In the genomic region with DNA sequence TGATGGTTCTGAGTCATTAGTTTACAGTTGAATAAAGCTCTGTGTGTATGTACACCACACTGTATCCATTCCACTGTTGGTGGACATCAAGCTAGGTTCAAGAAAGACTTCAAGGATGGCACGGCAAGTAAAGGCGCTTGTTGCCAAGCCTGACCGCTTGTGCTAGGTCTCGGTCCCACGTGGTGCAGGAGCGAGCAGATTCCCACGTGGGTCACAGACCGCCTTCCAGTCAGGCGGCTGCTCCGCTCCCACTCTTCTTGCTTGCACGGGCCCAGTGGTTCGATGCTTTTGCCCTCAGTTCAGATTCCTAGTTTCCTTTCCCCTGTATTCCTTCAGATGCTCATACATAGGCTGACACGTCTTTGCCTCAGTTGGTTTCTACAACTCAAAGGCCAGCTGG, we compare ENCODE assay signal across 8 mouse cellular contexts. TPM values are rescaled to one million over a fixed set of nuclear protein-coding genes. Genes with fewer than 3 reads are reported as not detected.
DNase-seq lines count a peak whose midpoint lies in the region; ATAC-seq and TF ChIP-seq lines count a peak whose summit lies in the region.

No protein-coding gene starts in this region.

- H3K27me3 ChIP-seq in heart, embryonic 13.5 days (replicated peaks) = no peaks in the 10 kb centered on the region
- no peaks in the 10 kb centered on the region for H3K27me3 ChIP-seq in heart, adult 2 months (ENCODE audit: control insufficient read depth, insufficient read depth, low read length)
- H3K27me3 ChIP-seq in forebrain, embryonic 14.5 days (replicated peaks; ENCODE audit: control insufficient read depth, insufficient read depth, low read length) = no peaks in the 10 kb centered on the region
- no peaks in the 10 kb centered on the region for H3K27me3 ChIP-seq in liver, embryonic 15.5 days

- 86% methylated on average over 13 of the region's 13 CpGs for WGBS in heart, embryonic 13.5 days
- 92% methylated on average over 13 of the region's 13 CpGs for WGBS in heart, adult 2 months
- 86% methylated on average over 13 of the region's 13 CpGs for WGBS in forebrain, embryonic 14.5 days
- WGBS in liver, embryonic 15.5 days (ENCODE audit: insufficient replicate concordance) = 84% methylated on average over 13 of the region's 13 CpGs

- H3K9ac ChIP-seq in heart, embryonic 13.5 days = peak overlapping the region; percentile 92
- H3K9ac ChIP-seq in heart, adult 2 months (ENCODE audit: low read depth, low read length) = no peak overlapping the region
- H3K9ac ChIP-seq in ES-E14 (ENCODE audit: insufficient read depth, low read depth, low read length, poor library complexity, severe bottlenecking) = peak overlapping the region; percentile 30
- peak overlapping the region; percentile 96 for H3K9ac ChIP-seq in forebrain, embryonic 14.5 days (ENCODE audit: low read length)
- no peak overlapping the region for H3K9ac ChIP-seq in liver, embryonic 15.5 days

- no peak for TF ChIP-seq POLR2A in heart, adult 2 months (IDR thresholded peaks at IDR 0.05; ENCODE audit: insufficient read depth, low read depth, low read length)

- H3K9me3 ChIP-seq in heart, embryonic 13.5 days = no peaks in the 10 kb centered on the region
- H3K9me3 ChIP-seq in ES-E14 (ENCODE audit: control insufficient read depth, insufficient read depth, low read depth, low read length) = no peaks in the 10 kb centered on the region
- H3K9me3 ChIP-seq in forebrain, embryonic 14.5 days (replicated peaks; ENCODE audit: control insufficient read depth, low read length) = no peaks in the 10 kb centered on the region
- H3K9me3 ChIP-seq in liver, embryonic 15.5 days (replicated peaks) = no peaks in the 10 kb centered on the region

- in situ Hi-C loops in ES-E14 (cut with MboI; ENCODE audit: low sequenced_read_pairs in 2 of 2, unreplicated experiment in 2 of 2) = no loop called here

- DNase-seq in heart, adult 2 months = no peak
- no peak for DNase-seq in ES-E14 (ENCODE audit: low read depth, low spot score)
- no peak for DNase-seq in forebrain, embryonic 14.5 days (ENCODE audit: low spot score)
- no peak for DNase-seq in thymus, postnatal 14 days
- no peak for DNase-seq in right cerebral cortex, postnatal 14 days

- intact Hi-C loops in heart, adult 2 months (cut with DNase I) = loop anchor here (10.0 kb wide), 1 partner anchor 378 kb away; the partner anchor contains the start of gene Dap

- peaks cover 37% of the 10 kb centered on the region for H3K4me1 ChIP-seq in heart, embryonic 13.5 days
- peaks cover 8% of the 10 kb centered on the region for H3K4me1 ChIP-seq in heart, adult 2 months (ENCODE audit: control insufficient read depth, insufficient read depth, low read length)
- H3K4me1 ChIP-seq in ES-E14 (ENCODE audit: control insufficient read depth in 2 of 2, insufficient read depth in 2 of 2, low read length in 2 of 2, poor library complexity in 1 of 2) = peaks cover 3 to 6% of the 10 kb centered on the region in 2 experiments; a peak in 1 of 4 replicates
- H3K4me1 ChIP-seq in forebrain, embryonic 14.5 days (ENCODE audit: control insufficient read depth, insufficient read depth, low read length) = peaks cover 27% of the 10 kb centered on the region
- peaks cover 34% of the 10 kb centered on the region for H3K4me1 ChIP-seq in liver, embryonic 15.5 days (replicated peaks)

- ATAC-seq in heart, embryonic 13.5 days (ENCODE audit: extremely low read depth, insufficient number of reproducible peaks, low FRiP score, low TSS enrichment) = no peak
- no peak for ATAC-seq in forebrain, embryonic 14.5 days
- no peak for ATAC-seq in liver, embryonic 15.5 days (ENCODE audit: insufficient read depth)
- ATAC-seq in megakaryocyte-erythroid progenitor cell, adult 5-6 weeks (replicated peaks; ENCODE audit: low FRiP score, low TSS enrichment, poor library complexity, severe bottlenecking) = no peak

- H3K27ac ChIP-seq in heart, embryonic 13.5 days (replicated peaks) = no peak overlapping the region
- no peak overlapping the region for H3K27ac ChIP-seq in heart, adult 2 months
- H3K27ac ChIP-seq in ES-E14 (ENCODE audit: insufficient read depth, low read depth, low read length, poor library complexity, severe bottlenecking) = no peak overlapping the region
- H3K27ac ChIP-seq in forebrain, embryonic 14.5 days (ENCODE audit: low read depth, low read length) = no peak overlapping the region; the same call in 1 of the 2 replicates
- H3K27ac ChIP-seq in liver, embryonic 15.5 days (replicated peaks) = no peak overlapping the region

- H3K4me2 ChIP-seq in heart, embryonic 13.5 days = peak overlapping the region; percentile 80
- peak overlapping the region; percentile 52 for H3K4me2 ChIP-seq in forebrain, embryonic 14.5 days (ENCODE audit: low read length)
- H3K4me2 ChIP-seq in liver, embryonic 15.5 days = peak overlapping the region; percentile 79

- H3K79me2 ChIP-seq in heart, adult 2 months (replicated peaks; ENCODE audit: control insufficient read depth, insufficient read depth, low read length) = peaks cover 9% of the 10 kb centered on the region

- H3K4me3 ChIP-seq in heart, embryonic 13.5 days = peak overlapping the region; percentile 97
- H3K4me3 ChIP-seq in heart, adult 2 months = no peak overlapping the region; the same call in 1 of the 2 replicates
- peak overlapping the region in 1 of 2 experiments; percentile 60; a peak in 1 of 4 replicates for H3K4me3 ChIP-seq in ES-E14 (ENCODE audit: insufficient read depth in 1 of 2, low read depth in 1 of 2, low read length in 2 of 2, poor library complexity in 1 of 2, severe bottlenecking in 1 of 2)
- H3K4me3 ChIP-seq in forebrain, embryonic 14.5 days (ENCODE audit: low read depth, low read length) = peak overlapping the region; percentile 92; the same call in 1 of the 2 replicates
- peak overlapping the region; percentile 67 for H3K4me3 ChIP-seq in liver, embryonic 15.5 days (replicated peaks)

- no peak for TF ChIP-seq CTCF in heart, adult 2 months (IDR thresholded peaks at IDR 0.05)

- no peak for TF ChIP-seq EP300 in heart, adult 2 months (IDR thresholded peaks at IDR 0.05; ENCODE audit: insufficient read depth, low read depth, low read length)

- H3K36me3 ChIP-seq in heart, embryonic 13.5 days = 0 out of 2 replicates have a peak, but pooled peaks cover 2% of the 10 kb centered on the region
- no peaks in the 10 kb centered on the region; the same call in 1 of the 2 replicates for H3K36me3 ChIP-seq in heart, adult 2 months (ENCODE audit: control insufficient read depth, insufficient read depth, low read length)
- no peaks in the 10 kb centered on the region; the same call in 1 of the 2 replicates for H3K36me3 ChIP-seq in ES-E14 (ENCODE audit: control insufficient read depth, insufficient read depth, low read length, poor library complexity, severe bottlenecking)
- H3K36me3 ChIP-seq in forebrain, embryonic 14.5 days (ENCODE audit: control insufficient read depth, insufficient read depth, low read length) = 0 out of 2 replicates have a peak, but pooled peaks cover 3% of the 10 kb centered on the region
- H3K36me3 ChIP-seq in liver, embryonic 15.5 days (replicated peaks) = 0 out of 2 replicates have a peak, but pooled peaks cover 7% of the 10 kb centered on the region

TF ChIP-seq in ES-E14, 5 proteins besides CTCF, POLR2A, EP300 and RAD21:
- TF ChIP-seq HCFC1 (IDR thresholded peaks at IDR 0.05; ENCODE audit: borderline replicate concordance, insufficient read depth, low read length) = no peak
- no peak for TF ChIP-seq ZNF384 (IDR thresholded peaks at IDR 0.05; ENCODE audit: low read depth, low read length)
- no peak for TF ChIP-seq ZC3H11A (IDR thresholded peaks at IDR 0.05; ENCODE audit: borderline replicate concordance, low read depth, low read length)
- no peak for TF ChIP-seq CHD2 (IDR thresholded peaks at IDR 0.05; ENCODE audit: low read depth, low read length)
- TF ChIP-seq MAFK (IDR thresholded peaks at IDR 0.05; ENCODE audit: insufficient read depth, low read depth, low read length) = no peak

RNA-seq across cellular contexts. Expression of gene Fam173b, which starts 1.5 kb away (rescaled TPM):
- polyA plus RNA-seq in heart, embryonic 13.5 days (2015; fragmentation: Nextera tagmentation; extraction: Ambion mirVana) = 12.7 and 14.3 TPM in 2 replicates
- total RNA-seq in heart, adult 2 months (2021) = 10 to 100 TPM; 20.0 to 22.4 TPM
- 11.2 and 17.1 TPM in 2 replicates for polyA plus RNA-seq in heart, adult 2 months (2012; rRNA removed)
- total RNA-seq in ES-E14 (2012; rRNA removed) = 13.1 and 17.2 TPM in 2 replicates
- 11.5 and 13.3 TPM in 2 replicates for polyA plus RNA-seq in forebrain, embryonic 14.5 days (2014; fragmentation: Nextera tagmentation; extraction: Ambion mirVana)
- polyA plus RNA-seq in liver, embryonic 15.5 days (2015; fragmentation: Nextera tagmentation; extraction: Ambion mirVana) = 8.3 and 8.6 TPM in 2 replicates
- total RNA-seq in megakaryocyte-erythroid progenitor cell, adult 5-6 weeks (2014; fragmentation: Nextera tagmentation) = 15.0 and 22.3 TPM in 2 replicates
- total RNA-seq in megakaryocyte-erythroid progenitor cell, adult 5-6 weeks (2017) = 5.7 and 11.0 TPM in 2 replicates

RNA-seq across cellular contexts. Expression of gene Cct5, which starts 1.5 kb away (rescaled TPM):
- polyA plus RNA-seq in heart, embryonic 13.5 days (2015; fragmentation: Nextera tagmentation; extraction: Ambion mirVana) = 362 and 387 TPM in 2 replicates
- 100 to 1,000 TPM; 131 to 146 TPM for total RNA-seq in heart, adult 2 months (2021)
- polyA plus RNA-seq in heart, adult 2 months (2012; rRNA removed) = 64.3 and 112 TPM in 2 replicates
- total RNA-seq in ES-E14 (2012; rRNA removed) = 590 and 695 TPM in 2 replicates
- polyA plus RNA-seq in forebrain, embryonic 14.5 days (2014; fragmentation: Nextera tagmentation; extraction: Ambion mirVana) = 646 and 673 TPM in 2 replicates
- 254 and 263 TPM in 2 replicates for polyA plus RNA-seq in liver, embryonic 15.5 days (2015; fragmentation: Nextera tagmentation; extraction: Ambion mirVana)
- total RNA-seq in megakaryocyte-erythroid progenitor cell, adult 5-6 weeks (2014; fragmentation: Nextera tagmentation) = 506 and 590 TPM in 2 replicates
- total RNA-seq in megakaryocyte-erythroid progenitor cell, adult 5-6 weeks (2017) = 614 and 625 TPM in 2 replicates

RNA-seq across cellular contexts. Expression of gene Cmbl, which starts 37.9 kb away (rescaled TPM):
- 9.2 TPM in 2 replicates for polyA plus RNA-seq in heart, embryonic 13.5 days (2015; fragmentation: Nextera tagmentation; extraction: Ambion mirVana)
- total RNA-seq in heart, adult 2 months (2021) = 10 to 100 TPM; 27.1 to 30.7 TPM
- 49.6 and 70.3 TPM in 2 replicates for polyA plus RNA-seq in heart, adult 2 months (2012; rRNA removed)
- 0.48 and 0.76 TPM in 2 replicates for total RNA-seq in ES-E14 (2012; rRNA removed)
- 6.5 and 9.8 TPM in 2 replicates for polyA plus RNA-seq in forebrain, embryonic 14.5 days (2014; fragmentation: Nextera tagmentation; extraction: Ambion mirVana)
- polyA plus RNA-seq in liver, embryonic 15.5 days (2015; fragmentation: Nextera tagmentation; extraction: Ambion mirVana) = 11.0 and 13.3 TPM in 2 replicates
- not detected in 2 replicates for total RNA-seq in megakaryocyte-erythroid progenitor cell, adult 5-6 weeks (2014; fragmentation: Nextera tagmentation)
- total RNA-seq in megakaryocyte-erythroid progenitor cell, adult 5-6 weeks (2017) = not detected in 2 replicates

Comparison
In these comparisons a context has a peak if more than half of its experiments do, and no peak if none do; other contexts are left out.
1. H3K9ac ChIP-seq: peak in heart, embryonic 13.5 days (single experiment), ES-E14 (single experiment) and forebrain, embryonic 14.5 days (single experiment); none in heart, adult 2 months (single experiment) and liver, embryonic 15.5 days (single experiment).
2. Peak in every context shown above with its lines, with median percentiles within 50 percentile points of each other: H3K4me2 ChIP-seq.